Mouse (Mus musculus): ENCODE measurements around the gene Urah. TPM values are rescaled to one million over a fixed set of nuclear protein-coding genes. Genes with fewer than 3 reads are reported as not detected.

Gene Urah
- polyA plus RNA-seq, 1 experiment, result not detected

GRCm38 (mm10) chr7:140880865-140881515 is 46.2 kb downstream of the Urah start:
- Histone ChIP-seq H3K4me1 (ENCODE audit: control insufficient read depth, insufficient read depth, insufficient read length, low read length) (peaks cover 6% of the 10 kb centered on the region; the same call in 1 of the 2 replicates), H3K4me3 (ENCODE audit: insufficient read depth, low read depth, low read length) (peak overlapping the region; percentile 65), H3K27ac (replicated peaks; ENCODE audit: low read depth, low read length) (peak overlapping the region; percentile 67)

DNA sequence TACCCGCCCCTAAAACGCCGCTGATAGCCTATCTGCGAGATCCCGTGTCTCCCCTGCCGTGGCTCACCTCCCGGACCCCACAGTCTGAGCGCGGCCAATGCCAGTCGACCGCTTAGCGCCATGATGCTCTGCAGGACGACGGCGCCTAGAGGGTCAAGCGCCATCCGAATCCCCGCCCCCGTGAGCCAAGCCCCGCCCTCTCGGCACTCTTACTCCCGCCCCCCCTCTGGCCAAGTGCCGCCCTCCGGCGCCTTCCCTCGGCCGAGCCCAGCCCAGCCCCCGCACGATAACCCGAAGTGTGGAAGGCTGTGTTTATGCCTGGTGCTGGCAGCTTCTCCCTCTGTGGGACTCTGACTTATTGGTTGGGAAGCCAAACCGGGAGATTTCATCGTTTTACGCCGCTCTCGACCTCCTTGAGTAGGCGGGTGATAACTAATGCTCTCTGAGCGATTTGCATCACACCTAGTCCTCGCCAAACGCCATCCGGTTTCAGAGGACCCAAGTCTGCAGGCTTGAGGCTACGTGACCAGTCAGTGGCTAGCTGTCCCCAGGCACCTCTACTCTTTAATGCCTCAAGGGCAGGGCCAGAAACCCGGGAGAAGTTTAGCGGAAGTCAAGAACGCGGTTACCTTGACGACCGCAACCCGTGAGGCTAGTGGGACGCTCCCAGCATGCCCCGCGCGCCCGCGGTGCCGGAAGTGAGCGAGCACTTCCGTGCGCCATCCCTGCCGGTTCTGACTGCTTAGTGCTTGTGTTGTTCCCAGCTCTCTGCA is 47.1 kb downstream of the Urah start, which contains the start of the genes Psmd13 and Sirt3:
TSS of gene Psmd13 (plus strand) at position 273 of the 773 bp plus-strand sequence.
TSS of gene Sirt3 (minus strand) at position 614 of the 773 bp plus-strand sequence.
- Histone ChIP-seq H3K4me3 (ENCODE audit: insufficient read depth, low read depth, low read length) (peak within 1 kb of the TSS; percentile 65), H3K27ac (replicated peaks; ENCODE audit: low read depth, low read length) (peak within 1 kb of the TSS; percentile 85), H3K4me1 (ENCODE audit: control insufficient read depth, insufficient read depth, insufficient read length, low read length) (peaks cover 6% of the 10 kb centered on the region; the same call in 1 of the 2 replicates)

DNA sequence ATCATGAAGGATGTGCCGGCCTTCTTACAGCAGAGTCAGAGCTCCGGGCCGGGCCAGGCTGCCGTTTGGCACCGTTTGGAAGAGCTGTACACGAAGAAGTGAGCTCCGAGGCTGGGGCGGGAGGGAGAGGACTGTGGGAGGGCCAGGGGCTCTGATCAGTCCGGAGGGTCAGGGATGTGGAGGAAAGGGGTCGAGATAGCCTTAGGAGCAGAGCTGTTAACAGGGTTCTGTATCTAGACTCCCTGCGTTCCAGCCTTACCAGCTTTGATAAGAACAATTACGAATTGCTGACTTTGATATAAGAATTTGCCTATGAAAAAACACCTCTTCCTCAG is 47.6 kb downstream of the Urah start:
- Histone ChIP-seq H3K4me3 (ENCODE audit: insufficient read depth, low read depth, low read length) (peak overlapping the region; percentile 65), H3K27ac (replicated peaks; ENCODE audit: low read depth, low read length) (peak overlapping the region; percentile 21; the same call in 1 of the 2 replicates), H3K4me1 (ENCODE audit: control insufficient read depth, insufficient read depth, insufficient read length, low read length) (peaks cover 6% of the 10 kb centered on the region; the same call in 1 of the 2 replicates)

Other genes starting within 250 kb of the Urah start
- gene Olfr46, start 233.7 kb upstream of the Urah start, polyA plus RNA-seq (2012; ENCODE audit: insufficient read depth, insufficient read length, missing spikeins), result not detected in 2 replicates
- gene Olfr61, start 206.0 kb upstream of the Urah start, polyA plus RNA-seq (2012; ENCODE audit: insufficient read depth, insufficient read length, missing spikeins), result not detected in 2 replicates
- gene Olfr53, start 188.6 kb upstream of the Urah start, polyA plus RNA-seq (2012; ENCODE audit: insufficient read depth, insufficient read length, missing spikeins), result not detected in 2 replicates
- gene Olfr539, start 175.1 kb upstream of the Urah start, polyA plus RNA-seq (2012; ENCODE audit: insufficient read depth, insufficient read length, missing spikeins), result not detected in 2 replicates
- not detected in 2 replicates for gene Olfr45, start 153.1 kb upstream of the Urah start, polyA plus RNA-seq (2012; ENCODE audit: insufficient read depth, insufficient read length, missing spikeins)
- gene Olfr541, start 137.8 kb upstream of the Urah start, polyA plus RNA-seq (2012; ENCODE audit: insufficient read depth, insufficient read length, missing spikeins), result not detected in 2 replicates
- gene Cyp2e1, start 71.3 kb upstream of the Urah start, polyA plus RNA-seq (2012; ENCODE audit: insufficient read depth, insufficient read length, missing spikeins), result 52.3 and 66.9 TPM in 2 replicates
- gene Syce1, start 47.2 kb upstream of the Urah start, polyA plus RNA-seq (2012; ENCODE audit: insufficient read depth, insufficient read length, missing spikeins), result 1.0 TPM in 1 of 2 replicates, not detected in the other
- not detected in 2 replicates for gene Zfp941, start 12.8 kb upstream of the Urah start, polyA plus RNA-seq (2012; ENCODE audit: insufficient read depth, insufficient read length, missing spikeins)
- gene Scgb1c1, start 10.5 kb downstream of the Urah start, polyA plus RNA-seq (2012; ENCODE audit: insufficient read depth, insufficient read length, missing spikeins), result not detected in 2 replicates
- gene Odf3, start 12.8 kb downstream of the Urah start, polyA plus RNA-seq (2012; ENCODE audit: insufficient read depth, insufficient read length, missing spikeins), result not detected in 2 replicates
- gene Gm45785, start 21.3 kb downstream of the Urah start, polyA plus RNA-seq (2012; ENCODE audit: insufficient read depth, insufficient read length, missing spikeins), result not detected in 2 replicates
- 14.4 and 15.5 TPM in 2 replicates for gene Ric8a, start 21.9 kb downstream of the Urah start, polyA plus RNA-seq (2012; ENCODE audit: insufficient read depth, insufficient read length, missing spikeins)
- gene Bet1l, start 22.6 kb downstream of the Urah start, polyA plus RNA-seq (2012; ENCODE audit: insufficient read depth, insufficient read length, missing spikeins), result 43.9 and 49.2 TPM in 2 replicates
- gene Psmd13, start 47.0 kb downstream of the Urah start, polyA plus RNA-seq (2012; ENCODE audit: insufficient read depth, insufficient read length, missing spikeins), result 108 and 110 TPM in 2 replicates
- gene Sirt3, start 47.3 kb downstream of the Urah start, polyA plus RNA-seq (2012; ENCODE audit: insufficient read depth, insufficient read length, missing spikeins), result 77.2 and 79.1 TPM in 2 replicates
- gene Cox8b, start 65.4 kb downstream of the Urah start, polyA plus RNA-seq (2012; ENCODE audit: insufficient read depth, insufficient read length, missing spikeins), result 8,049 and 8,538 TPM in 2 replicates
- gene Nlrp6, start 85.9 kb downstream of the Urah start, polyA plus RNA-seq (2012; ENCODE audit: insufficient read depth, insufficient read length, missing spikeins), result not detected in 2 replicates
- 7.1 and 8.7 TPM in 2 replicates for gene Pgghg, start 106.4 kb downstream of the Urah start, polyA plus RNA-seq (2012; ENCODE audit: insufficient read depth, insufficient read length, missing spikeins)
- not detected in 2 replicates for gene Ifitm5, start 115.3 kb downstream of the Urah start, polyA plus RNA-seq (2012; ENCODE audit: insufficient read depth, insufficient read length, missing spikeins)
- not detected in 2 replicates for gene Gm45717, start 120.9 kb downstream of the Urah start, polyA plus RNA-seq (2012; ENCODE audit: insufficient read depth, insufficient read length, missing spikeins)
- 194 and 274 TPM in 2 replicates for gene Ifitm2, start 121.0 kb downstream of the Urah start, polyA plus RNA-seq (2012; ENCODE audit: insufficient read depth, insufficient read length, missing spikeins)
- gene Ifitm1, start 132.2 kb downstream of the Urah start, polyA plus RNA-seq (2012; ENCODE audit: insufficient read depth, insufficient read length, missing spikeins), result not detected in 2 replicates
- 117 and 134 TPM in 2 replicates for gene Ifitm3, start 175.8 kb downstream of the Urah start, polyA plus RNA-seq (2012; ENCODE audit: insufficient read depth, insufficient read length, missing spikeins)
- 2.1 TPM in 1 of 2 replicates, not detected in the other for gene Ifitm6, start 182.9 kb downstream of the Urah start, polyA plus RNA-seq (2012; ENCODE audit: insufficient read depth, insufficient read length, missing spikeins)
- gene Gm17387, start 194.1 kb downstream of the Urah start, polyA plus RNA-seq (2012; ENCODE audit: insufficient read depth, insufficient read length, missing spikeins), result not detected in 2 replicates
- gene B4galnt4, start 226.1 kb downstream of the Urah start, polyA plus RNA-seq (2012; ENCODE audit: insufficient read depth, insufficient read length, missing spikeins), result not detected in 2 replicates
- 1.6 TPM in 1 of 2 replicates, not detected in the other for gene Pkp3, start 243.2 kb downstream of the Urah start, polyA plus RNA-seq (2012; ENCODE audit: insufficient read depth, insufficient read length, missing spikeins)